Mouse (Mus musculus) C2C12 (cell line): ENCODE measurements around the gene Prok2.

Experiments
- CTCF ChIP-seq: IDR thresholded peaks from one replicate; pipeline ENCODE4 v1.5.1; 2011; ENCODE audit not compliant: control insufficient read depth, insufficient read depth, insufficient read length
- MYOD1 ChIP-seq: IDR thresholded peaks from one replicate; pipeline ENCODE4 v1.6.1; 2011; ENCODE audit warnings: low read depth; ENCODE audit not compliant: control insufficient read depth, insufficient read length
- MYOG ChIP-seq: IDR thresholded peaks from one replicate; pipeline ENCODE4 v1.6.1; 2011; ENCODE audit not compliant: control insufficient read depth, insufficient read length; ENCODE audit errors: extremely low read depth

DNA sequence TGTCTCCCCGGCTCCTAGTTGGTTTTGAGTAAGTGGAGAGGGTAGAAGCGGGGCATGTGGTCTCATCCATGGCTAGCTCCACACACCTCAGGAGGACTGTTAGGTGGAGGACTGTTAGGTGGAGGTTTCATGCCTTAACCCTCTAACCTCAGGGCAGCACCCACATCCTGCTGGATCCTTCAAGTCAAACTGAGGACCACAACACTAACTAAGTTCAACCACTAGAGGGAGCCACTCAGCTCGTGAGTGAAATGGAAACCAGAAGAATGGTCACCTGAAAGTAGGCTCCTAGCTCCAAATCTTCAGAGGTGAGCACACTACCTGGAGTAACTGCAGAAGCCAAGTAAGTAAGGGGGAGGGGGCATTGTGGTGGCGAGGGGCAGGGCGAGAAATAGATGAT, 41.3 kb downstream of the Prok2 start:
- no peak for TF ChIP-seq CTCF
- no peak for TF ChIP-seq MYOG
- no peak for TF ChIP-seq MYOD1
